9 mouse cellular contexts compared by ENCODE assay signal in genomic region chr9:42943057-42943529, GRCm38 (mm10). TPM values are rescaled to one million over a fixed set of nuclear protein-coding genes. Genes with fewer than 3 reads are reported as not detected.
DNase-seq lines count a peak whose midpoint lies in the region; ATAC-seq and TF ChIP-seq lines count a peak whose summit lies in the region.
"Had no signal": no experiment of that assay in that cellular context is flagged by ENCODE, and none has a peak within 500 bp of the region (broad histone marks: within the 10 kb centered on the region; RNA-seq: fewer than 3 reads in every experiment).

No protein-coding gene starts in this region.

- ATAC-seq in heart, embryonic 16.5 days (replicated peaks; ENCODE audit: extremely low read depth, insufficient read depth, low FRiP score), result no peak
- ATAC-seq in forebrain, embryonic 14.5 days, result peak; percentile 22; the same call in 1 of the 2 replicates
- peak; percentile 18 for ATAC-seq in midbrain, embryonic 13.5 days

- peaks cover 36% of the 10 kb centered on the region for H3K27me3 ChIP-seq in heart, embryonic 16.5 days (ENCODE audit: control insufficient read depth, insufficient read depth, low read length)
- peaks cover 2% of the 10 kb centered on the region; the same call in 1 of the 2 replicates for H3K27me3 ChIP-seq in cerebellum, adult 2 months (ENCODE audit: control insufficient read depth, insufficient read depth, low read length)
- H3K27me3 ChIP-seq in forebrain, embryonic 14.5 days (replicated peaks; ENCODE audit: control insufficient read depth, insufficient read depth, low read length), result 0 out of 2 replicates have a peak, but pooled peaks cover 2% of the 10 kb centered on the region
- H3K27me3 ChIP-seq in midbrain, embryonic 13.5 days, result peaks cover 25% of the 10 kb centered on the region

- H3K4me1 ChIP-seq in heart, embryonic 16.5 days (ENCODE audit: control insufficient read depth, insufficient read depth, low read length), result no peaks in the 10 kb centered on the region
- 0 out of 2 replicates have a peak, but pooled peaks cover 3% of the 10 kb centered on the region for H3K4me1 ChIP-seq in cerebellum, adult 2 months (ENCODE audit: control insufficient read depth, insufficient read depth, low read length)
- no peaks in the 10 kb centered on the region for H3K4me1 ChIP-seq in forebrain, embryonic 14.5 days (ENCODE audit: control insufficient read depth, insufficient read depth, low read length)
- peaks cover 19% of the 10 kb centered on the region for H3K4me1 ChIP-seq in midbrain, embryonic 13.5 days (replicated peaks)

- H3K36me3 ChIP-seq in heart, embryonic 16.5 days (ENCODE audit: control insufficient read depth, insufficient read depth), result no peaks in the 10 kb centered on the region
- H3K36me3 ChIP-seq in forebrain, embryonic 14.5 days (ENCODE audit: control insufficient read depth, insufficient read depth, low read length), result no peaks in the 10 kb centered on the region
- no peaks in the 10 kb centered on the region for H3K36me3 ChIP-seq in midbrain, embryonic 13.5 days

- no peak for DNase-seq in heart, adult 8-10 months (ENCODE audit: low spot score)
- peak; percentile 41 for DNase-seq in cerebellum, adult 2 months
- DNase-seq in forebrain, embryonic 14.5 days (ENCODE audit: low spot score), result peak; percentile 54
- DNase-seq in layer of hippocampus, postnatal 25 days (ENCODE audit: extremely low spot score in 1 of 2, low spot score in 1 of 2), result peak; percentile 36 to 43
- DNase-seq in adipocyte (ENCODE audit: low spot score), result no peak
- no peak for DNase-seq in urinary bladder, postnatal 36 days (ENCODE audit: low spot score in 2 of 2)

- WGBS in heart, embryonic 16.5 days, result 10% methylated on average over 9 of the region's 9 CpGs
- WGBS in cerebellum, adult 2 months, result 29% methylated on average over 9 of the region's 9 CpGs
- WGBS in forebrain, embryonic 14.5 days, result 5% methylated on average over 9 of the region's 9 CpGs
- 3% methylated on average over 9 of the region's 9 CpGs for WGBS in midbrain, embryonic 13.5 days

- H3K4me2 ChIP-seq in heart, embryonic 16.5 days (ENCODE audit: low read depth, low read length), result peak overlapping the region; percentile 88
- H3K4me2 ChIP-seq in forebrain, embryonic 14.5 days (ENCODE audit: low read length), result peak overlapping the region; percentile 99
- peak overlapping the region; percentile 94 for H3K4me2 ChIP-seq in midbrain, embryonic 13.5 days (replicated peaks)

- no peaks in the 10 kb centered on the region for H3K9me3 ChIP-seq in heart, embryonic 16.5 days (replicated peaks; ENCODE audit: control insufficient read depth, low read length)
- H3K9me3 ChIP-seq in forebrain, embryonic 14.5 days (replicated peaks; ENCODE audit: control insufficient read depth, low read length), result no peaks in the 10 kb centered on the region
- no peaks in the 10 kb centered on the region for H3K9me3 ChIP-seq in midbrain, embryonic 13.5 days

- H3K27ac ChIP-seq in heart, embryonic 16.5 days (ENCODE audit: low read length), result no peak overlapping the region
- no peak overlapping the region for H3K27ac ChIP-seq in cerebellum, adult 2 months (ENCODE audit: insufficient read depth, low read length)
- H3K27ac ChIP-seq in forebrain, embryonic 14.5 days (ENCODE audit: low read depth, low read length), result no peak overlapping the region
- H3K27ac ChIP-seq in midbrain, embryonic 13.5 days, result no peak overlapping the region
- H3K27ac ChIP-seq: macrophage had no signal

- TF ChIP-seq CTCF in cerebellum, adult 2 months (IDR thresholded peaks at IDR 0.05; ENCODE audit: borderline replicate concordance, insufficient read depth, low read depth, low read length), result no peak

- no peak for TF ChIP-seq POLR2A in cerebellum, adult 2 months (IDR thresholded peaks at IDR 0.05; ENCODE audit: borderline replicate concordance, insufficient read depth, low read length)

- H3K9ac ChIP-seq in heart, embryonic 16.5 days (ENCODE audit: low read length), result no peak overlapping the region
- H3K9ac ChIP-seq in forebrain, embryonic 14.5 days (ENCODE audit: low read length), result peak overlapping the region; percentile 90
- H3K9ac ChIP-seq in midbrain, embryonic 13.5 days (replicated peaks), result peak overlapping the region; percentile 97

- no peak overlapping the region for H3K4me3 ChIP-seq in heart, embryonic 16.5 days (ENCODE audit: low read length)
- H3K4me3 ChIP-seq in cerebellum, adult 2 months (replicated peaks; ENCODE audit: insufficient read depth, low read depth, low read length), result no peak overlapping the region
- peak overlapping the region; percentile 64 for H3K4me3 ChIP-seq in forebrain, embryonic 14.5 days (ENCODE audit: low read depth, low read length)
- H3K4me3 ChIP-seq in midbrain, embryonic 13.5 days (replicated peaks), result peak overlapping the region; percentile 81

RNA-seq across cellular contexts. Expression of gene Grik4, which starts 1.2 kb away (rescaled TPM):
- 0.19 and 0.24 TPM in 2 replicates for polyA plus RNA-seq in heart, embryonic 16.5 days (2015; fragmentation: Nextera tagmentation; extraction: Ambion mirVana)
- not detected for total RNA-seq in heart, adult 8-10 months (2022)
- 8.4 and 10.5 TPM in 2 replicates for polyA plus RNA-seq in cerebellum, adult 2 months (2012; rRNA removed)
- polyA plus RNA-seq in forebrain, embryonic 14.5 days (2014; fragmentation: Nextera tagmentation; extraction: Ambion mirVana), result 1.4 and 1.9 TPM in 2 replicates
- 10 to 100 TPM; 57.0 to 60.9 TPM for total RNA-seq in layer of hippocampus, postnatal 25 days (2021)
- 6.2 and 6.8 TPM in 2 replicates for polyA plus RNA-seq in midbrain, embryonic 13.5 days (2015; fragmentation: Nextera tagmentation; extraction: Ambion mirVana)
- polyA plus RNA-seq: macrophage had no signal

Comparison
In these comparisons a context has a peak if more than half of its experiments do, and no peak if none do; other contexts are left out.
1. H3K4me3 ChIP-seq: peak in forebrain, embryonic 14.5 days (single experiment) and midbrain, embryonic 13.5 days (single experiment); none in heart, embryonic 16.5 days (single experiment) and cerebellum, adult 2 months (single experiment).
2. DNase-seq: peak in cerebellum, adult 2 months (2 of 2), forebrain, embryonic 14.5 days (single experiment) and layer of hippocampus, postnatal 25 days (2 of 2); none in heart, adult 8-10 months (single experiment), adipocyte (single experiment) and urinary bladder, postnatal 36 days (0 of 2).
3. Peak in every context shown above with its lines, with median percentiles within 50 percentile points of each other: H3K4me2 ChIP-seq.